Mouse (Mus musculus) bone marrow macrophage, adult 2 months (primary cell): Measurements from ENCODE around the gene Pitx1.

Experiments used
- CTCF ChIP-seq: IDR thresholded peaks from 2 replicates; pipeline ENCODE4 v1.5.1; 2012; ENCODE audit warnings: low read depth, mild to moderate bottlenecking, low read length, moderate library complexity
- POLR2A ChIP-seq: IDR thresholded peaks from 2 replicates; pipeline ENCODE4 v1.6.1; 2012; ENCODE audit warnings: mild to moderate bottlenecking, low read depth, low read length, borderline replicate concordance

DNA sequence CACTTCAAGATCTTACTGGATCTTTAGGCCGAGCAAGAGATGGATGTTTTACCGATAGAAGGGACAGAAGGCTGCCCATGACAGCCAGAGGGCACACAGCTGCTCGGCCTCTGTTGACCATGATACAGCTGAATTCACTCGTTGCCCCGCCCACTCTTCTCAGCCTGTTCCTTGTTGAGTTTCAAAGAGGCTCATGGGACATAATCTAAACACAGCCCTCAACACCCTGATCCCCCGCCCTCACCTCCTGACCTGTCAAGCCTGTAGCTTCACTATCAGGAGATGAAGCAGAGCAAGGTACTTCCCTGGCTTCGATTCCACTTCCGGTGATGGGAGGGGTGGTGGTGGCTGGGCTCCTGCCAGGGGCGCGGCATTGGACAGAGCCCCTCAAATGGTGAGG is 11.8 kb upstream of the Pitx1 start:
- TF ChIP-seq CTCF (no peak), POLR2A (no peak)
